Mouse (Mus musculus) ovary, postnatal 10 days (tissue): ENCODE measurements around the gene Acads.

Source experiments
- DNase-seq: peaks from one replicate; pipeline ENCODE4 v3.0.0; 2022; ENCODE audit warnings: low spot score

Acads gene

GRCm38 (mm10) chr5:115072143-115072542, 47.0 kb downstream of the Acads start:
- no peak for DNase-seq

GRCm38 (mm10) chr5:115071096-115071901, 47.8 kb downstream of the Acads start:
- no peak for DNase-seq

GRCm38 (mm10) chr5:115070457-115070856, 48.7 kb downstream of the Acads start:
- DNase-seq, result no peak

GRCm38 (mm10) chr5:115069611-115070010, 49.5 kb downstream of the Acads start:
- no peak for DNase-seq

GRCm38 (mm10) chr5:115068671-115069421, 50.3 kb downstream of the Acads start:
- DNase-seq, result no peak

GRCm38 (mm10) chr5:115066245-115066644, 52.9 kb downstream of the Acads start:
- DNase-seq, result no peak

- no peak for DNase-seq
These were observed 55.8 kb downstream of the Acads start for GRCm38 (mm10) chr5:115063391-115063790.

GRCm38 (mm10) chr5:115062566-115062965, 56.6 kb downstream of the Acads start:
- no peak for DNase-seq

GRCm38 (mm10) chr5:115060977-115061376, 58.2 kb downstream of the Acads start:
- no peak for DNase-seq
